Mouse (Mus musculus) MEL-GATA-1-ER (cell line): ENCODE data around the gene Dock1.

Experiments used
- DNase-seq: peaks from one replicate; pipeline ENCODE4 v3.0.0-alpha.2; 2012; ENCODE audit warnings: low read depth; ENCODE audit errors: extremely low read depth

Dock1 gene

DNA sequence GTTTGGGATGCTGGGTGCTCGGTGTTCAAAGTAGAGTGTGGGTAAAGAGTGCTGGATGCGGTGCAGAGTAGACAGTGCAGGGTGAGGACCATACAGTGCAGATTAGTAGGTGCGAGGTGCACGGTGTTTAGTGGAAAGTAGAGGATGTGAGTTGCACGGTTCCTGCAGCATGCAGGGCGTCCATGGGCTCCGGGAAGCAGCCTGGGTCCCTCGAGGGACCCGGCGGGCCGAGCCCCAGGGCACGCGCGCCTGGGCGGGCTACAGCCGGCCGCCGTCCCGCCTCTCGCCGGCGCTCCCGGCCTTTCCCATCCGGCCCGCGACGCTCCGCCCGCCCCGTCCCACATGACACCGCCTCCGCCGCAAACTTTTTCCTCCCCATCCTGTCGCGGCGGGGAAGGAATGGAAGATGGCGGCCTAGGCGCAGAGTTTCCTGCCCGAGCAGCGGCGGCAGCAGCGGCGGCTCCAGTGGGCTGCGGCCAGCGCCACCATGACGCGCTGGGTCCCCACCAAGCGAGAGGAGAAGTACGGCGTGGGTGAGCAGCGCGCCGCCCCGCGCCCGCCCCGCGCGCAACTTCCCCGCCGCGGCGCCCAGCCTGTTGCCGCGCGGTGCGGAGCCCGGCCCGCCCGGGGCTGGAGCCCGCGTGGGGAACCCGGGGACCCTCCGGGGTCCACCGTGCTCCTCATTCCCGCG is at the start of gene Dock1:
Gene Dock1, plus strand, starts transcription at position 343 of the 691 bp plus-strand sequence.
- DNase-seq, result no peak

DNA sequence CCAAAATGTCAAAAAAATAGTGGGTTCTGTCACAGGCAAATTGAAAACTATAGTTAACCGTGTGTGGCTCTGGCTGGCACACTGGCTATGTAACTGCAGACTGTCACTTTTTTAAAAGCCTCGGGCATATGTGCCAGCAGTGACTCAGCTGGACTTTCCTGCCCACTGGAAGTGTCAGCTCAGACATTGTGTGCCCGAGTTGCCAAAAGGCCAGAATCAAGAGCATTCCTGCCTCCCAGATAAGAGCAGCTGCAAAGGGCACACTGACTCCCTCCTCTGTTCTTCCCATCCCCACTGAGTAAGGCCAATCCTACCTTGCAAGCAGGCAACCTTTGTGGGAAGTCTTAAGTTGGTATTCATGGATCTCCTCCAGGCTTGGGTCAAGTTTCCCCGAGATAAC is 42.5 kb upstream of the Dock1 start:
- no peak for DNase-seq

DNA sequence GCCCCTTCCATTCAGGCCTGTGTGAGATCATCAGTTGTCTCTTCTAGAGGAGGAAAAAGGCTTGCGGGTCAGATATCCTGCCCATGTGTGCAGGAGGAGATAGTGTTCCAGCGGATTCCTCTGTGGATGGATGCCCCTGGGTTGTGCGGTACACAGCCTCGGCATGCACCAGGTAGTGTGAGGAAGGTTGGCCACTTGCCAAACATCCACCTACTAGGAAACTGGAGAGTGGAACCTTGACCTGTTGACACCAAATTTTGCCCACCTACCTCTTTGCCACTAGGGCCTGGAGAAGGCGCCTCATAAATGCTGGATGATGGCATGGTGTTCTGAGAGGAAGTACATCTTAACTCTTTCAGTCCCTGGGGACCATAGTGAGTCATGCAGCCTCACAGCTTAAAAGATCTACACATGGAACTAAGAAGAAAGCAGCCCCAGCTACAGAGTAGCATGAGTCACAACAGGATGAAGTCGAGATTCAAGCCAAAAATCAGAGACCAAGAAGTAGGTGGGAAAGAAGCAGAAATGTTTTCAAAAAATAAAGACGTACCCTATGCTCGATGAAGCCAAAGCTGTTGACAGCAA is 20.1 kb upstream of the Dock1 start:
- DNase-seq, result no peak

DNA sequence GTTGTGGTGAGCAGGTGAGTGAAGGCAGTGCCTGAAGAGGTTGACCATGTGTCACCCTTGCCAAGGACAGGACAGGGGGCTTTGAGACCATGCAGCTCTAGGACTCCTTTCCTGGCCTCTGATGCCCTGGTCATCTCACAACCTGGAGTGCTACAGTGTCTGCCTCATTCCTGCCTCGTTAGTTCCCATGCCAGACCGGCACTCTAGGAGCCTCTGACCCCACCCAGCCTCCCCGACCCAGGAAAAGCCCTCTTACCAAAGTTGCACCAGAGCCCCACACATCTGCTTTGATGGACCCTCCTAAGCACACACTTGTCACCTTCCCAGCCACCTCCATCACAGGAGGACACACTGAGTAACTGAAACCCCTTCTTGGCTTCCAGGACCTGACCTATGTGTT is 19.4 kb upstream of the Dock1 start:
- DNase-seq, result no peak

GRCm38 (mm10) chr7:134663241-134663640 is 7.2 kb upstream of the Dock1 start:
- no peak for DNase-seq

- DNase-seq, result no peak
These were observed 4.7 kb upstream of the Dock1 start for GRCm38 (mm10) chr7:134665642-134666282.

DNA sequence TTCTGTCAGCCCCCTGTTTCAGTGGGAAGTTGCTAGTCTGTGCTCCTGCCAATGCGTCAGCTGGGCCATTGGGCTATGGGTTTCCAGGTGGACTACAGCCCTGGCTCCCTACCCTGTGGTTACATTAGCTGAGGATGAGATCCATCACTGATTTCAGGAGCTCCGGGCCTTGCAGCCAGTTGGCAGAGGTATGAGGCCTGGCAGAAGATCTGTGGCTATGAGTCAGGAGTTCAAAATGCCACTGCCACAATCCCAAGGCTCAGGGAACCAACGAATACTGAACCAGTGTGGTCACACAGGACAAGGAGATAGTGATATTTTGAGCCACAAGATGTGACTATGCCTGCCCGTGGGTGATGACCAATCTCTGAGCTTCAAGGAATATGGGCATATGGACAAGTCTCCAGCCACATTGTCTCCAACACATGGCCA is 3.2 kb upstream of the Dock1 start:
- DNase-seq, result no peak

- DNase-seq, result no peak
These were observed 761 bp upstream of the Dock1 start for GRCm38 (mm10) chr7:134669474-134670311.

GRCm38 (mm10) chr7:134671003-134671461 is 578 bp downstream of the Dock1 start:
- DNase-seq, result no peak

- no peak for DNase-seq
These were observed 1.0 kb downstream of the Dock1 start for GRCm38 (mm10) chr7:134671467-134671901.

GRCm38 (mm10) chr7:134673135-134673534 is 2.7 kb downstream of the Dock1 start:
- DNase-seq, result no peak

GRCm38 (mm10) chr7:134673952-134674351 is 3.5 kb downstream of the Dock1 start:
- DNase-seq, result no peak

GRCm38 (mm10) chr7:134677852-134678251 is 7.4 kb downstream of the Dock1 start:
- DNase-seq, result no peak

GRCm38 (mm10) chr7:134679314-134680158 is 9.1 kb downstream of the Dock1 start:
- DNase-seq, result no peak

DNA sequence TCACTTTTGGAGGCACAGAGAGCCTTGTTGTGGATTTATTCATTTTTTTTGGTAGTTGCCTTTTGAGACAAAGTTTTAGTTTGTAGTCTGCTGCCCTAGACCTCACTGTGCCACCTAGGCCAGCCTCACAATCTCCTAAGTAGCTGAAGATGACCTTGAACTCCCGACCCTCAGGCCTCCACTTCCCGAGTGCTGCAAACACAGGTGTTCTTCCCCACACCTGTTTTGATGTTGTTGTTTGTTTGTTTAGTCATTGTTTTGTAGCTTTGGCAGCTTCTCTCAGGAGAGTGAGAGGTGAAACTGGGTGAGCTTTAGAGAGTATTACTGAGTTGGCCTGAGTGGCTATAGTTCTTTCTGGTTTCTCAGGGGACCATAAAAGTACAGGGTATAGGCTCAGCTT is 9.7 kb downstream of the Dock1 start:
- no peak for DNase-seq

- no peak for DNase-seq
These were observed 11.5 kb downstream of the Dock1 start for GRCm38 (mm10) chr7:134681729-134682527.

GRCm38 (mm10) chr7:134688332-134688731 is 17.9 kb downstream of the Dock1 start:
- no peak for DNase-seq

DNA sequence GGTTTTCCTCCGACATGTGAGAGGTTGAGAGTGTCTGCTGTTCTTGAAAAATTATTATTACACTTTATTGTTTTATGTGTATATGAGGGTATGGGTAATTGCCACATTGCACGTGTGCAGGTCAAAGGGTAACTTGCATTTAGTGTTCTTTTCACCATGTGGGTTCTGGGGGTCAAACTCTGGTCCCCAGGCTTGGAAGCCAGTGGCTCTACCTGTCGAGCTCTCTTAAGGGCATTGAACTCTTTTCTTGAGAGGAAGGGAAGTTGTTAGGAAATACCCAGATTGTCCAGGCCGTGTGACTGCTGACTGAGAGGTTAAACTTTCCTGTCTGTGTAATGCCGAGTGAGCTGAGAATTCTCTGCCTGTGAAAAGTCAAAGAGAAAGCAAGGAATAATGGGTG is 19.7 kb downstream of the Dock1 start:
- no peak for DNase-seq

GRCm38 (mm10) chr7:134690806-134691205 is 20.4 kb downstream of the Dock1 start:
- DNase-seq, result no peak

GRCm38 (mm10) chr7:134693325-134693724 is 22.9 kb downstream of the Dock1 start:
- no peak for DNase-seq
